Mouse (Mus musculus) hindbrain, postnatal 0 days (tissue): ENCODE results near the gene Cep19. TPM values are rescaled to one million over a fixed set of nuclear protein-coding genes. Genes with fewer than 3 reads are reported as not detected.

ENCODE experiments used
- ATAC-seq: fragments of 200-750 bp; cut with Nextera tagmentation; 2 replicates; pipeline ENCODE4 v1.8.0; 2017; ENCODE audit warnings: mild to moderate bottlenecking, moderate TSS enrichment, moderate library complexity
- DNase-seq: peaks from one replicate; pipeline ENCODE4 v3.0.0-alpha.2; 2015; ENCODE audit warnings: low spot score
- H3K27ac ChIP-seq: fragments of 300-500 bp; sonication (generic); 2 replicates; pipeline ENCODE4 v1.5.1; 2014; ENCODE audit warnings: mild to moderate bottlenecking
- H3K27me3 ChIP-seq: fragments of 300-500 bp; sonication (generic); 2 replicates; pipeline ENCODE4 v1.6.1; 2014; ENCODE audit warnings: low read length, mixed read lengths; ENCODE audit not compliant: insufficient read depth
- H3K36me3 ChIP-seq: fragments of 300-500 bp; sonication (generic); 2 replicates; pipeline ENCODE4 v1.6.1; 2014; ENCODE audit warnings: low read length, mixed read lengths; ENCODE audit not compliant: insufficient read depth
- H3K4me1 ChIP-seq: fragments of 300-500 bp; sonication (generic); 2 replicates; pipeline ENCODE4 v1.6.1; 2014; ENCODE audit warnings: antibody characterized with exemption, low read length, mixed read lengths; ENCODE audit not compliant: insufficient read depth
- H3K4me2 ChIP-seq: fragments of 300-500 bp; sonication (generic); 2 replicates; pipeline ENCODE4 v1.6.1; 2014; ENCODE audit warnings: low read depth, mild to moderate bottlenecking, low read length, moderate library complexity, mixed read lengths
- H3K4me3 ChIP-seq: fragments of 300-500 bp; sonication (generic); 2 replicates; pipeline ENCODE4 v1.5.1; 2014; ENCODE audit warnings: low read length
- H3K9ac ChIP-seq: fragments of 300-500 bp; sonication (generic); replicated peaks from 2 replicates; pipeline ENCODE4 v1.6.1; 2014; ENCODE audit warnings: mild to moderate bottlenecking, low read length, moderate library complexity, mixed read lengths
- H3K9me3 ChIP-seq: fragments of 300-500 bp; sonication (generic); 2 replicates; pipeline ENCODE4 v1.6.1; 2016; ENCODE audit warnings: low read length, mixed read lengths
- CTCF ChIP-seq: IDR thresholded peaks from 2 replicates; pipeline ENCODE4 v1.5.1; 2016; ENCODE audit warnings: antibody characterized with exemption, control low read depth, low read depth
- WGBS: fragments of 180-500 bp; shearing (Covaris S2); extraction: QIAGEN DNeasy Blood & Tissue Kit; methylation state at CpG from one replicate; pipeline ENCODE4 v1.1.7; 2014; 5-methylcytosine and 5-hydroxymethylcytosine counted together
- polyA plus RNA-seq: library from polyadenylated mRNA; unstranded; fragments of >200 nt; fragmentation: Nextera tagmentation; extraction: Ambion mirVana; gene quantifications from 2 replicates; pipeline ENCODE4 v1.2.1, GENCODE M21; 2015
- total RNA-seq: library from RNA; depleted of rRNA; stranded (reverse); fragments of >200 nt; gene quantifications from 2 replicates; pipeline ENCODE4 v1.2.3, GENCODE M21; 2014

Gene Cep19
- total and polyA plus RNA-seq, 2 experiments from 2014 or later: 20.1 to 55.0 TPM

GRCm38 (mm10) chr16:32105698-32106097 lies 6.1 kb downstream of the Cep19 start:
- 91% methylated on average over 1 of the region's 1 CpGs for WGBS
- peaks cover 19% of the 10 kb centered on the region for H3K36me3 ChIP-seq

GRCm38 (mm10) chr16:32107342-32108045 lies 7.9 kb downstream of the Cep19 start:
- Histone ChIP-seq H3K27ac (no peak overlapping the region), H3K4me1 (no peaks in the 10 kb centered on the region), H3K36me3 (peaks cover 19% of the 10 kb centered on the region), H3K27me3 (no peaks in the 10 kb centered on the region), H3K9me3 (no peaks in the 10 kb centered on the region), H3K4me3 (no peak overlapping the region), H3K4me2 (no peak overlapping the region), H3K9ac (no peak overlapping the region)
- TF ChIP-seq CTCF: no peak
- 91% methylated on average over 12 of the region's 12 CpGs for WGBS
- no peak for ATAC-seq
- no peak for DNase-seq

More at GRCm38 (mm10) chr16:32105698-32106097, 6.1 kb downstream of the Cep19 start:
- H3K9ac ChIP-seq: no peak overlapping the region
- no peak overlapping the region for H3K4me3 ChIP-seq
- H3K4me1 ChIP-seq: no peaks in the 10 kb centered on the region
- peak; percentile 24; the same call in 1 of the 2 replicates for TF ChIP-seq CTCF
- no peaks in the 10 kb centered on the region for H3K27me3 ChIP-seq
- ATAC-seq (no peak), DNase-seq (no peak)
- H3K4me2 ChIP-seq: no peak overlapping the region
- no peaks in the 10 kb centered on the region for H3K9me3 ChIP-seq
- H3K27ac ChIP-seq: no peak overlapping the region

- TF ChIP-seq CTCF: no peak
- Histone ChIP-seq H3K9me3 (no peaks in the 10 kb centered on the region), H3K4me1 (no peaks in the 10 kb centered on the region), H3K4me2 (no peak overlapping the region), H3K36me3 (peaks cover 18% of the 10 kb centered on the region), H3K27ac (no peak overlapping the region), H3K27me3 (no peaks in the 10 kb centered on the region), H3K9ac (no peak overlapping the region), H3K4me3 (no peak overlapping the region)
- ATAC-seq (no peak), DNase-seq (no peak)
- 75% methylated on average over 7 of the region's 7 CpGs for WGBS
These were observed 8.6 kb downstream of the Cep19 start for GRCm38 (mm10) chr16:32108170-32108569.

GRCm38 (mm10) chr16:32108578-32108977 lies 9.0 kb downstream of the Cep19 start:
- ATAC-seq: no peak
- Histone ChIP-seq H3K36me3 (peaks cover 14% of the 10 kb centered on the region), H3K9ac (no peak overlapping the region), H3K4me1 (no peaks in the 10 kb centered on the region), H3K4me3 (no peak overlapping the region), H3K27ac (no peak overlapping the region), H3K4me2 (no peak overlapping the region), H3K27me3 (no peaks in the 10 kb centered on the region), H3K9me3 (no peaks in the 10 kb centered on the region)
- TF ChIP-seq CTCF: no peak
- DNase-seq: no peak
- 95% methylated on average over 2 of the region's 2 CpGs for WGBS

- no peaks in the 10 kb centered on the region for H3K9me3 ChIP-seq
- no peak overlapping the region for H3K9ac ChIP-seq
- DNase-seq (peak; percentile 11), ATAC-seq (no peak; the same call in 1 of the 2 replicates)
- no peaks in the 10 kb centered on the region for H3K4me1 ChIP-seq
- no peak overlapping the region for H3K27ac ChIP-seq
- H3K27me3 ChIP-seq: no peaks in the 10 kb centered on the region
- no peak overlapping the region for H3K4me2 ChIP-seq
- TF ChIP-seq CTCF: no peak
- no peak overlapping the region for H3K4me3 ChIP-seq
- H3K36me3 ChIP-seq: peaks cover 13% of the 10 kb centered on the region; the same call in 1 of the 2 replicates
- 71% methylated on average over 15 of the region's 15 CpGs for WGBS
These were observed 11.5 kb downstream of the Cep19 start for GRCm38 (mm10) chr16:32110951-32111699.

DNA sequence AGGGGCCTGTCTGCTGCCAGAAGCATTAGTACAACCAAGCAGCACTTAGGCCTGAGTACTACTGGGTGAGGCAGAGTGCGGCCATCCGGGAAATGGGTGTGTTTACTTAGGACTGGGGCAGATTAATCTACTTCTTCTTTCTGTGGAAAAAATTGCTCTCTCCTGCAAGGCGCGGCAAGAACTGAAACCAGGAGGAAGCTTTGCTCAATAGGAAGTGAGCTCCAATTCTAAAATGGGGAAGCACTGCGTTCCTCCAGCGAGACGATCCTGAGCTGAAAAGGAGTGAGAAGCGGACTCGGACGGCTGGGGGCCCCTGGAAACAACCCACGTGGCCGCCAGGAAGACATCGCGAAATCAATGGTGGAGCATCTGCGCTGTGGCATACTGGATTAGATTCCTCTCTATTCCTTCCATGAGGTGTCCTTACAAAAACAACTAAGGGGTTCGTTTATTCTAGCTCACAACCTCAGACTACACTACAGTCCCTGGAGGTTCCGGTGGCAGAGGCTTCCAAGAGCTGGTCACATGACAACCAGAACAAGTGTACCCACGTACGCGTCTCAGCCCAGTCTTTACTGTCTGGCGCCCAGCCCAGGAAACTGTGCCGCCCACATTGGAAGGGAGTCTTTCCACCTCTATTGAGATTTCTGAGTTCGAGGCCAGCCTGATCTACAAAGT lies 14.1 kb downstream of the Cep19 start:
- no peaks in the 10 kb centered on the region for H3K27me3 ChIP-seq
- WGBS: 60% methylated on average over 23 of the region's 23 CpGs
- ATAC-seq (no peak), DNase-seq (peak; percentile 18)
- 0 out of 2 replicates have a peak, but pooled peaks cover 3% of the 10 kb centered on the region for H3K36me3 ChIP-seq
- no peak overlapping the region for H3K4me2 ChIP-seq
- no peak overlapping the region for H3K27ac ChIP-seq
- TF ChIP-seq CTCF: no peak
- no peak overlapping the region for H3K4me3 ChIP-seq
- no peak overlapping the region for H3K9ac ChIP-seq
- H3K9me3 ChIP-seq: no peaks in the 10 kb centered on the region
- no peaks in the 10 kb centered on the region for H3K4me1 ChIP-seq
